Comparison of ENCODE assay signal across 10 mouse cellular contexts in genomic region chr9:94483291-94483879, GRCm38 (mm10). TPM values are rescaled to one million over a fixed set of nuclear protein-coding genes. Genes with fewer than 3 reads are reported as not detected.
A peak's percentile ranks its signal among the peaks of the same experiment; 100 is the strongest.
DNase-seq lines count a peak whose midpoint lies in the region; ATAC-seq and TF ChIP-seq lines count a peak whose summit lies in the region.
"Had no signal": no experiment of that assay in that cellular context is flagged by ENCODE, and none has a peak within 500 bp of the region (broad histone marks: within the 10 kb centered on the region; RNA-seq: fewer than 3 reads in every experiment).

No protein-coding gene starts in this region.

- H3K4me3 ChIP-seq in forebrain, embryonic 13.5 days, result no peak overlapping the region
- no peak overlapping the region for H3K4me3 ChIP-seq in forebrain, embryonic 16.5 days (replicated peaks; ENCODE audit: low read length)
- no peak overlapping the region for H3K4me3 ChIP-seq in midbrain, embryonic 15.5 days
- H3K4me3 ChIP-seq in midbrain, embryonic 10.5 days, result no peak overlapping the region
- no peak overlapping the region for H3K4me3 ChIP-seq in liver, embryonic 12.5 days
- no peak overlapping the region for H3K4me3 ChIP-seq in stomach, postnatal 0 days (ENCODE audit: low read depth, low read length)
- H3K4me3 ChIP-seq: heart, embryonic 10.5 days; neural tube, embryonic 13.5 days had no signal

- TF ChIP-seq EP300 in stomach, postnatal 0 days (optimal IDR thresholded peaks at IDR 0.05), result no peak

- TF ChIP-seq CTCF in stomach, postnatal 0 days (IDR thresholded peaks at IDR 0.05; ENCODE audit: low read depth), result no peak

- no peaks in the 10 kb centered on the region for H3K36me3 ChIP-seq in forebrain, embryonic 13.5 days (ENCODE audit: poor library complexity, severe bottlenecking)
- H3K36me3 ChIP-seq in forebrain, embryonic 16.5 days (ENCODE audit: control insufficient read depth, insufficient read depth), result no peaks in the 10 kb centered on the region
- H3K36me3 ChIP-seq in midbrain, embryonic 15.5 days (replicated peaks), result no peaks in the 10 kb centered on the region
- no peaks in the 10 kb centered on the region for H3K36me3 ChIP-seq in midbrain, embryonic 10.5 days
- no peaks in the 10 kb centered on the region for H3K36me3 ChIP-seq in liver, embryonic 12.5 days
- no peaks in the 10 kb centered on the region for H3K36me3 ChIP-seq in stomach, postnatal 0 days (ENCODE audit: control insufficient read depth, insufficient read depth, low read length)
- H3K36me3 ChIP-seq: heart, embryonic 10.5 days; neural tube, embryonic 13.5 days had no signal

- H3K9ac ChIP-seq in forebrain, embryonic 13.5 days, result no peak overlapping the region
- H3K9ac ChIP-seq in forebrain, embryonic 16.5 days (replicated peaks; ENCODE audit: low read depth, low read length), result no peak overlapping the region
- H3K9ac ChIP-seq in midbrain, embryonic 15.5 days, result no peak overlapping the region
- H3K9ac ChIP-seq in liver, embryonic 12.5 days, result no peak overlapping the region
- no peak overlapping the region for H3K9ac ChIP-seq in stomach, postnatal 0 days (ENCODE audit: low read length)
- H3K9ac ChIP-seq: neural tube, embryonic 13.5 days had no signal

- WGBS in forebrain, embryonic 13.5 days, result 79% methylated on average over 6 of the region's 6 CpGs
- 51% methylated on average over 6 of the region's 6 CpGs for WGBS in forebrain, embryonic 16.5 days
- WGBS in midbrain, embryonic 15.5 days, result 64% methylated on average over 6 of the region's 6 CpGs
- WGBS in midbrain, embryonic 10.5 days, result 85% methylated on average over 6 of the region's 6 CpGs
- WGBS in liver, embryonic 12.5 days (ENCODE audit: insufficient replicate concordance), result 57% methylated on average over 6 of the region's 6 CpGs
- WGBS in stomach, postnatal 0 days, result 46% methylated on average over 6 of the region's 6 CpGs

- no peaks in the 10 kb centered on the region for H3K9me3 ChIP-seq in forebrain, embryonic 13.5 days (replicated peaks)
- no peaks in the 10 kb centered on the region for H3K9me3 ChIP-seq in forebrain, embryonic 16.5 days (ENCODE audit: control insufficient read depth, low read length)
- no peaks in the 10 kb centered on the region for H3K9me3 ChIP-seq in midbrain, embryonic 15.5 days
- no peaks in the 10 kb centered on the region for H3K9me3 ChIP-seq in midbrain, embryonic 10.5 days (replicated peaks)
- no peaks in the 10 kb centered on the region for H3K9me3 ChIP-seq in liver, embryonic 12.5 days (replicated peaks)
- H3K9me3 ChIP-seq in stomach, postnatal 0 days (ENCODE audit: control insufficient read depth, low read length), result no peaks in the 10 kb centered on the region
- H3K9me3 ChIP-seq: heart, embryonic 10.5 days; neural tube, embryonic 13.5 days had no signal

- no peak overlapping the region for H3K4me2 ChIP-seq in forebrain, embryonic 13.5 days
- no peak overlapping the region for H3K4me2 ChIP-seq in forebrain, embryonic 16.5 days (ENCODE audit: low read length)
- no peak overlapping the region for H3K4me2 ChIP-seq in midbrain, embryonic 15.5 days
- no peak overlapping the region for H3K4me2 ChIP-seq in liver, embryonic 12.5 days
- H3K4me2 ChIP-seq in stomach, postnatal 0 days (replicated peaks; ENCODE audit: low read depth), result no peak overlapping the region
- H3K4me2 ChIP-seq: neural tube, embryonic 13.5 days had no signal

- ATAC-seq in forebrain, embryonic 13.5 days, result peak; percentile 20; the same call in 1 of the 2 replicates
- ATAC-seq in forebrain, embryonic 16.5 days, result no peak
- peak; percentile 38 for ATAC-seq in midbrain, embryonic 15.5 days (replicated peaks)
- ATAC-seq in liver, embryonic 12.5 days, result no peak
- ATAC-seq in stomach, postnatal 0 days (ENCODE audit: low FRiP score, low TSS enrichment), result no peak

- DNase-seq in midbrain, embryonic 10.5 days (ENCODE audit: low spot score), result no peak
- DNase-seq in kidney, postnatal 25 days, result peak; percentile 19 to 39
- DNase-seq in lung, postnatal 36 days, result peak; percentile 77
- DNase-seq in stomach, postnatal 0 days (ENCODE audit: low spot score), result no peak

- no peaks in the 10 kb centered on the region for H3K27me3 ChIP-seq in forebrain, embryonic 13.5 days
- H3K27me3 ChIP-seq in forebrain, embryonic 16.5 days (replicated peaks; ENCODE audit: control insufficient read depth, insufficient read depth, low read length), result no peaks in the 10 kb centered on the region
- no peaks in the 10 kb centered on the region for H3K27me3 ChIP-seq in midbrain, embryonic 15.5 days (replicated peaks)
- H3K27me3 ChIP-seq in midbrain, embryonic 10.5 days (ENCODE audit: low read depth, poor library complexity, severe bottlenecking), result no peaks in the 10 kb centered on the region
- H3K27me3 ChIP-seq in liver, embryonic 12.5 days (replicated peaks), result no peaks in the 10 kb centered on the region
- H3K27me3 ChIP-seq in stomach, postnatal 0 days (ENCODE audit: control insufficient read depth, insufficient read depth, low read length), result no peaks in the 10 kb centered on the region
- H3K27me3 ChIP-seq: neural tube, embryonic 13.5 days had no signal

- H3K27ac ChIP-seq in forebrain, embryonic 13.5 days, result no peak overlapping the region
- no peak overlapping the region for H3K27ac ChIP-seq in forebrain, embryonic 16.5 days (ENCODE audit: low read length)
- peak overlapping the region; percentile 38; the same call in 1 of the 2 replicates for H3K27ac ChIP-seq in midbrain, embryonic 15.5 days
- H3K27ac ChIP-seq in midbrain, embryonic 10.5 days (replicated peaks), result no peak overlapping the region
- no peak overlapping the region for H3K27ac ChIP-seq in liver, embryonic 12.5 days
- no peak overlapping the region for H3K27ac ChIP-seq in stomach, postnatal 0 days (replicated peaks)
- H3K27ac ChIP-seq: heart, embryonic 10.5 days; neural tube, embryonic 13.5 days had no signal

- peaks cover 16% of the 10 kb centered on the region for H3K4me1 ChIP-seq in forebrain, embryonic 13.5 days
- H3K4me1 ChIP-seq in forebrain, embryonic 16.5 days (replicated peaks; ENCODE audit: control insufficient read depth, insufficient read depth, low read length), result peaks cover 3% of the 10 kb centered on the region; the same call in 1 of the 2 replicates
- H3K4me1 ChIP-seq in midbrain, embryonic 15.5 days, result no peaks in the 10 kb centered on the region
- H3K4me1 ChIP-seq in midbrain, embryonic 10.5 days, result no peaks in the 10 kb centered on the region
- no peaks in the 10 kb centered on the region for H3K4me1 ChIP-seq in liver, embryonic 12.5 days
- H3K4me1 ChIP-seq in stomach, postnatal 0 days (replicated peaks; ENCODE audit: control insufficient read depth, insufficient read depth), result no peaks in the 10 kb centered on the region
- H3K4me1 ChIP-seq: neural tube, embryonic 13.5 days had no signal

RNA-seq across cellular contexts. Expression of gene 1190002N15Rik, which starts 54.5 kb away (rescaled TPM):
- 4.3 and 4.4 TPM in 2 replicates for polyA plus RNA-seq in forebrain, embryonic 13.5 days (2015; fragmentation: Nextera tagmentation; extraction: Ambion mirVana)
- polyA plus RNA-seq in forebrain, embryonic 16.5 days (2015; fragmentation: Nextera tagmentation; extraction: Ambion mirVana), result 4.1 and 4.7 TPM in 2 replicates
- 13.6 and 14.1 TPM in 2 replicates for polyA plus RNA-seq in midbrain, embryonic 15.5 days (2015; fragmentation: Nextera tagmentation; extraction: Ambion mirVana)
- 6.6 and 6.7 TPM in 2 replicates for polyA plus RNA-seq in midbrain, embryonic 10.5 days (2016; fragmentation: Nextera tagmentation; extraction: Ambion mirVana)
- 13.8 and 14.5 TPM in 2 replicates for polyA plus RNA-seq in liver, embryonic 12.5 days (2016; fragmentation: Nextera tagmentation; extraction: Ambion mirVana)
- 13.4 and 14.4 TPM in 2 replicates for polyA plus RNA-seq in stomach, postnatal 0 days (2015; fragmentation: Nextera tagmentation; extraction: Ambion mirVana)

Comparison
In these comparisons a context has a peak if more than half of its experiments do, and no peak if none do; other contexts are left out.
1. ATAC-seq: peak in forebrain, embryonic 13.5 days (single experiment) and midbrain, embryonic 15.5 days (single experiment); none in forebrain, embryonic 16.5 days (single experiment), liver, embryonic 12.5 days (single experiment) and stomach, postnatal 0 days (single experiment).
2. DNase-seq: peak in kidney, postnatal 25 days (2 of 2) and lung, postnatal 36 days (single experiment); none in midbrain, embryonic 10.5 days (single experiment) and stomach, postnatal 0 days (single experiment).